Mouse (Mus musculus) olfactory bulb, adult 2 months (tissue): ENCODE measurements around the gene Abr.

Experiments
- CTCF ChIP-seq: fragments of 200-500 bp; IDR thresholded peaks from 2 replicates; pipeline ENCODE4 v1.5.1; 2012; ENCODE audit warnings: low read depth, mild to moderate bottlenecking, low read length, moderate library complexity; ENCODE audit not compliant: insufficient read depth
- POLR2A ChIP-seq: fragments of 200-500 bp; IDR thresholded peaks from 2 replicates; pipeline ENCODE4 v1.6.1; 2012; ENCODE audit warnings: mild to moderate bottlenecking, low read depth, low read length, moderate library complexity; ENCODE audit not compliant: insufficient read depth

DNA sequence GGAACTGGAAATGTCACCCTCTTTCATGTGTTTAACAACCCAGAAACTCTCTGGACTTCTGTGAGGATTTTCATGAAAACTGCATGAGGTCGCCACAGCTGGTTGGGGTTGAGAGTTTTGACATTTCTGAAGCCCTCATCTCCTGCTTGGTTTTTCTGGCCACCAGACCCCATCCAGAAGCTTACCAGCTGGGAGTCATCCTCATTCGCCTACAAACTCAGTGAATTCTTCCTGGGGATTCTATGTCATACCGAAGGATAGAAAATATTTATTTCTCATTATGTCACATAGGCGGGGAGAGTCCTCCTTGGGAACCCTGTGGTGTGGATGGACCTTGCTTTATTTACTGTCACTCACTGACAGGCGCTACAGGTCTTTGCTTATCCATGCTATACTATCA is 8.4 kb upstream of the Abr start:
- TF ChIP-seq CTCF, result no peak
- no peak for TF ChIP-seq POLR2A
